Mouse (Mus musculus): ENCODE data around the gene Slc38a2. TPM values are rescaled to one million over a fixed set of nuclear protein-coding genes. Genes with fewer than 3 reads are reported as not detected.

The Slc38a2 gene
- total and polyA plus RNA-seq, 2 experiments from 2014 or later, result 79.4 to 90.9 TPM

- no peak for TF ChIP-seq CTCF (IDR thresholded peaks at IDR 0.05)
- no peak for ATAC-seq (ENCODE audit: low FRiP score)
These were observed 23.8 kb downstream of the Slc38a2 start for GRCm38 (mm10) chr15:96675744-96676143.

GRCm38 (mm10) chr15:96675055-96675454, 24.5 kb downstream of the Slc38a2 start:
- DNase-seq (ENCODE audit: low spot score), result no peak
- no peaks in the 10 kb centered on the region for H3K36me3 ChIP-seq (ENCODE audit: insufficient read depth, low read length)
- no peaks in the 10 kb centered on the region for H3K9me3 ChIP-seq (ENCODE audit: low read length)
- no peak overlapping the region for H3K27ac ChIP-seq (ENCODE audit: low read depth, low read length)
- TF ChIP-seq CTCF (IDR thresholded peaks at IDR 0.05), result no peak
- no peak overlapping the region for H3K4me3 ChIP-seq (ENCODE audit: low read depth, low read length)
- H3K4me1 ChIP-seq (ENCODE audit: insufficient read depth, low read length), result no peaks in the 10 kb centered on the region
- no peaks in the 10 kb centered on the region for H3K27me3 ChIP-seq (ENCODE audit: insufficient read depth, low read length)
- H3K9ac ChIP-seq (replicated peaks; ENCODE audit: low read length, poor library complexity, severe bottlenecking), result no peak overlapping the region
- ATAC-seq (ENCODE audit: low FRiP score), result no peak
- no peak overlapping the region for H3K4me2 ChIP-seq (ENCODE audit: low read depth, low read length, poor library complexity, severe bottlenecking)
- WGBS, result 86% methylated on average over 11 of the region's 11 CpGs

More at GRCm38 (mm10) chr15:96675744-96676143, 23.8 kb downstream of the Slc38a2 start:
- Histone ChIP-seq H3K4me2 (ENCODE audit: low read depth, low read length, poor library complexity, severe bottlenecking) (no peak overlapping the region), H3K27ac (ENCODE audit: low read depth, low read length) (no peak overlapping the region), H3K4me3 (ENCODE audit: low read depth, low read length) (no peak overlapping the region), H3K27me3 (ENCODE audit: insufficient read depth, low read length) (no peaks in the 10 kb centered on the region), H3K36me3 (ENCODE audit: insufficient read depth, low read length) (no peaks in the 10 kb centered on the region), H3K9ac (replicated peaks; ENCODE audit: low read length, poor library complexity, severe bottlenecking) (no peak overlapping the region), H3K9me3 (ENCODE audit: low read length) (no peaks in the 10 kb centered on the region), H3K4me1 (ENCODE audit: insufficient read depth, low read length) (no peaks in the 10 kb centered on the region)
- WGBS, result 65% methylated on average over 15 of the region's 15 CpGs
- DNase-seq (ENCODE audit: low spot score), result no peak

- Histone ChIP-seq H3K4me1 (ENCODE audit: insufficient read depth, low read length) (no peaks in the 10 kb centered on the region), H3K27me3 (ENCODE audit: insufficient read depth, low read length) (no peaks in the 10 kb centered on the region), H3K9me3 (ENCODE audit: low read length) (no peaks in the 10 kb centered on the region), H3K9ac (replicated peaks; ENCODE audit: low read length, poor library complexity, severe bottlenecking) (no peak overlapping the region), H3K4me3 (ENCODE audit: low read depth, low read length) (no peak overlapping the region), H3K27ac (ENCODE audit: low read depth, low read length) (no peak overlapping the region), H3K4me2 (ENCODE audit: low read depth, low read length, poor library complexity, severe bottlenecking) (no peak overlapping the region), H3K36me3 (ENCODE audit: insufficient read depth, low read length) (no peaks in the 10 kb centered on the region)
- WGBS, result 80% methylated on average over 1 of the region's 1 CpGs
- ATAC-seq (ENCODE audit: low FRiP score) (no peak), DNase-seq (ENCODE audit: low spot score) (no peak)
- no peak for TF ChIP-seq CTCF (IDR thresholded peaks at IDR 0.05)
These were observed 25.4 kb downstream of the Slc38a2 start for GRCm38 (mm10) chr15:96674089-96674488.

GRCm38 (mm10) chr15:96669721-96670120, 29.8 kb downstream of the Slc38a2 start:
- Histone ChIP-seq H3K4me3 (ENCODE audit: low read depth, low read length) (no peak overlapping the region), H3K4me1 (ENCODE audit: insufficient read depth, low read length) (no peaks in the 10 kb centered on the region), H3K9ac (replicated peaks; ENCODE audit: low read length, poor library complexity, severe bottlenecking) (no peak overlapping the region), H3K27ac (ENCODE audit: low read depth, low read length) (no peak overlapping the region), H3K36me3 (ENCODE audit: insufficient read depth, low read length) (no peaks in the 10 kb centered on the region), H3K4me2 (ENCODE audit: low read depth, low read length, poor library complexity, severe bottlenecking) (no peak overlapping the region), H3K9me3 (ENCODE audit: low read length) (no peaks in the 10 kb centered on the region), H3K27me3 (ENCODE audit: insufficient read depth, low read length) (no peaks in the 10 kb centered on the region)
- TF ChIP-seq CTCF (IDR thresholded peaks at IDR 0.05), result no peak
- 85% methylated on average over 6 of the region's 6 CpGs for WGBS
- ATAC-seq (ENCODE audit: low FRiP score) (no peak), DNase-seq (ENCODE audit: low spot score) (no peak)

GRCm38 (mm10) chr15:96666663-96667062, 32.9 kb downstream of the Slc38a2 start:
- no peaks in the 10 kb centered on the region for H3K9me3 ChIP-seq (ENCODE audit: low read length)
- H3K27ac ChIP-seq (ENCODE audit: low read depth, low read length), result no peak overlapping the region
- peak overlapping the region; percentile 26 for H3K4me2 ChIP-seq (ENCODE audit: low read depth, low read length, poor library complexity, severe bottlenecking)
- H3K36me3 ChIP-seq (ENCODE audit: insufficient read depth, low read length), result no peaks in the 10 kb centered on the region
- H3K4me1 ChIP-seq (ENCODE audit: insufficient read depth, low read length), result no peaks in the 10 kb centered on the region
- no peak overlapping the region for H3K9ac ChIP-seq (replicated peaks; ENCODE audit: low read length, poor library complexity, severe bottlenecking)
- DNase-seq (ENCODE audit: low spot score), result peak; percentile 88
- TF ChIP-seq CTCF (IDR thresholded peaks at IDR 0.05), result peak; percentile 92
- no peak overlapping the region for H3K4me3 ChIP-seq (ENCODE audit: low read depth, low read length)
- WGBS, result 4% methylated on average over 7 of the region's 7 CpGs
- no peaks in the 10 kb centered on the region for H3K27me3 ChIP-seq (ENCODE audit: insufficient read depth, low read length)
- no peak for ATAC-seq (ENCODE audit: low FRiP score)

GRCm38 (mm10) chr15:96665889-96666288, 33.6 kb downstream of the Slc38a2 start:
- whole genome bisulfite sequencing, result 10% methylated on average over 3 of the region's 3 CpGs
- no peak overlapping the region for H3K4me2 ChIP-seq (ENCODE audit: low read depth, low read length, poor library complexity, severe bottlenecking)
- ATAC-seq (ENCODE audit: low FRiP score), result no peak
- no peak overlapping the region for H3K27ac ChIP-seq (ENCODE audit: low read depth, low read length)
- no peaks in the 10 kb centered on the region for H3K9me3 ChIP-seq (ENCODE audit: low read length)
- H3K4me3 ChIP-seq (ENCODE audit: low read depth, low read length), result no peak overlapping the region
- DNase-seq (ENCODE audit: low spot score), result peak; percentile 90
- no peaks in the 10 kb centered on the region for H3K27me3 ChIP-seq (ENCODE audit: insufficient read depth, low read length)
- no peaks in the 10 kb centered on the region for H3K4me1 ChIP-seq (ENCODE audit: insufficient read depth, low read length)
- TF ChIP-seq CTCF (IDR thresholded peaks at IDR 0.05), result peak; percentile 79
- H3K36me3 ChIP-seq (ENCODE audit: insufficient read depth, low read length), result no peaks in the 10 kb centered on the region
- H3K9ac ChIP-seq (replicated peaks; ENCODE audit: low read length, poor library complexity, severe bottlenecking), result no peak overlapping the region
